Mouse (Mus musculus): ENCODE results near the gene Rpusd4. TPM values are rescaled to one million over a fixed set of nuclear protein-coding genes. Genes with fewer than 3 reads are reported as not detected.

The Rpusd4 gene
- total and polyA plus RNA-seq, 2 experiments from 2014 or later: 6.9 to 10.6 TPM

DNA sequence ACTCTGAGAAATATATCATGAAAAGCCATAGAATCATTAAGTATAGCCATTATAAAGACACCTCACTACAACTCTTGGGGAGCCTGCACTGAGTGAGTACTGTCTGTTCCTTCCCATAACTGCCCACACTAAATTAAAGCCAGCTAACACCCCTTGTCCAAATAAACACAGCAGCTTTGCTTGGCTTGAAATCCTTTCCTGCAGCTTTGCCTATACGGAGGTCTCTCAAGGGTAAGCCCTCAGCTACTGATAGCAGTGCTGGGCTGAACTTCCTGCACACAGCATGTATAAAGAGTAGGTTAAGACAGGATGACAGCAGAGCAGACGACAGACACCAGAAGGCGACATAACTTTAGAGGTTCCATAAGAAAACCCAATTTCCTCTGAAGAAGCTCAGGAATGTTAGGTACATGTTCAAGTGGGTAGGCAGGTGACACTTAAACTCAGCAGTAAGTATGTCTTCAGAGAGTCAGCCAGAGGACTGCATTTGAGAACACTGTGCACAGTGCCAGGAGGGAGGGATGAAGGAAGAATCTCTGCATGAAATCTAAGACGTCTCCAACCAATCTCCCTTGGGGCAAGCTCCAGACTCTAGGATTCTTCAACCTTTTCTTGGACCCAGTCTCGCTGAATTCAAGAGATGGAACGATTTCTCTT is 28.6 kb upstream of the Rpusd4 start:
- DNase-seq (ENCODE audit: low spot score) (no peak), ATAC-seq (ENCODE audit: low FRiP score) (no peak)
- no peak overlapping the region for H3K4me2 ChIP-seq (ENCODE audit: low read depth, low read length, poor library complexity, severe bottlenecking)
- H3K27ac ChIP-seq (ENCODE audit: low read depth, low read length): peak overlapping the region; percentile 20; the same call in 1 of the 2 replicates
- H3K36me3 ChIP-seq (ENCODE audit: insufficient read depth, low read length): peaks cover 10% of the 10 kb centered on the region
- no peak overlapping the region for H3K9ac ChIP-seq (replicated peaks; ENCODE audit: low read length, poor library complexity, severe bottlenecking)
- H3K4me3 ChIP-seq (ENCODE audit: low read depth, low read length): no peak overlapping the region
- WGBS: 85% methylated on average over 6 of the region's 6 CpGs
- no peaks in the 10 kb centered on the region for H3K27me3 ChIP-seq (ENCODE audit: insufficient read depth, low read length)
- no peak for TF ChIP-seq CTCF (IDR thresholded peaks at IDR 0.05)
- no peaks in the 10 kb centered on the region for H3K9me3 ChIP-seq (ENCODE audit: low read length)
- no peaks in the 10 kb centered on the region for H3K4me1 ChIP-seq (ENCODE audit: insufficient read depth, low read length)

DNA sequence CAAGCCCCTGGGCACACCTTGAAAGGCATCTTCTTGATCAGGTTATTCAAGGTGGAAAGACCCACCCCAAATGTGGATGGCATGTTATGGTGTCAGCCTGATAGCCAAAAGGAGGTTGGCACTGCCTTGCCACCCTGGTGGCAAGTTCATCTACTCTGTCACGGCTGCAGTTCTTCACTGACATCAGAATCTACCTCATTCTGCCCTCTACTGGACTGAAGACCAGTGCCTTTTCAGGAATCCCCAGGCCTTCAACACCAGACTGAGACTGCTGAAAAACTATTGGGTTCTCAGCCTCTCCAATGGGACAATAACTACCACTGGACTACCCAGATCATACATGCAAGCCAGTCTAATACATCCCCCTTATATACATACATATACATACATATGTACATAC is 27.9 kb upstream of the Rpusd4 start:
- Histone ChIP-seq H3K4me2 (ENCODE audit: low read depth, low read length, poor library complexity, severe bottlenecking) (no peak overlapping the region), H3K4me1 (ENCODE audit: insufficient read depth, low read length) (no peaks in the 10 kb centered on the region), H3K4me3 (ENCODE audit: low read depth, low read length) (no peak overlapping the region), H3K36me3 (ENCODE audit: insufficient read depth, low read length) (peaks cover 4% of the 10 kb centered on the region; the same call in 1 of the 2 replicates), H3K9me3 (ENCODE audit: low read length) (no peaks in the 10 kb centered on the region), H3K9ac (replicated peaks; ENCODE audit: low read length, poor library complexity, severe bottlenecking) (no peak overlapping the region), H3K27me3 (ENCODE audit: insufficient read depth, low read length) (no peaks in the 10 kb centered on the region), H3K27ac (ENCODE audit: low read depth, low read length) (no peak overlapping the region)
- ATAC-seq (ENCODE audit: low FRiP score) (no peak), DNase-seq (ENCODE audit: low spot score) (no peak)
- peak; percentile 32 for TF ChIP-seq CTCF (IDR thresholded peaks at IDR 0.05)
- 67% methylated on average over 1 of the region's 1 CpGs for WGBS

DNA sequence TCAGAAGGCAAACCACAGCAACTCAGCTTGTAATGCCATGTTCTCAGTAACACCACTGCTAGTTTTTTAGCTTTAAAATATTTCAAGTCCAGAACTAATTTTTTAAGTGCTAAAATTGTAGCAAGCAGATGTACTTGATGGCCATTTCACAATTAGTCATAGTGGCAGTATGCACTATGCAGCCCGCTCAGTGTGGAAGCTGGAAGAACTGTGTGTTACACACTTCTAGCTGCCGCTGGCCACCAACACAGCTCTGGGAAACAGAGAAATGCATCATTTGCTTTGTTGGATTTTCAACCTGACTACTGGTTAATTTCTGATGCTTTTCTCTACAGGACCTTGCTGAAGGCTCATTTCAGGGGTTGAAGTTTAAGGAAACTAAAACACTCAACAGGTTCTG is 20.3 kb upstream of the Rpusd4 start:
- Histone ChIP-seq H3K4me3 (ENCODE audit: low read depth, low read length) (no peak overlapping the region), H3K4me2 (ENCODE audit: low read depth, low read length, poor library complexity, severe bottlenecking) (no peak overlapping the region), H3K9me3 (ENCODE audit: low read length) (no peaks in the 10 kb centered on the region), H3K36me3 (ENCODE audit: insufficient read depth, low read length) (no peaks in the 10 kb centered on the region), H3K27ac (ENCODE audit: low read depth, low read length) (no peak overlapping the region), H3K4me1 (ENCODE audit: insufficient read depth, low read length) (no peaks in the 10 kb centered on the region), H3K9ac (replicated peaks; ENCODE audit: low read length, poor library complexity, severe bottlenecking) (no peak overlapping the region), H3K27me3 (ENCODE audit: insufficient read depth, low read length) (no peaks in the 10 kb centered on the region)
- no peak for DNase-seq (ENCODE audit: low spot score)
- no peak for TF ChIP-seq CTCF (IDR thresholded peaks at IDR 0.05)
- WGBS: 100% methylated on average over 2 of the region's 2 CpGs
- no peak for ATAC-seq (ENCODE audit: low FRiP score)

DNA sequence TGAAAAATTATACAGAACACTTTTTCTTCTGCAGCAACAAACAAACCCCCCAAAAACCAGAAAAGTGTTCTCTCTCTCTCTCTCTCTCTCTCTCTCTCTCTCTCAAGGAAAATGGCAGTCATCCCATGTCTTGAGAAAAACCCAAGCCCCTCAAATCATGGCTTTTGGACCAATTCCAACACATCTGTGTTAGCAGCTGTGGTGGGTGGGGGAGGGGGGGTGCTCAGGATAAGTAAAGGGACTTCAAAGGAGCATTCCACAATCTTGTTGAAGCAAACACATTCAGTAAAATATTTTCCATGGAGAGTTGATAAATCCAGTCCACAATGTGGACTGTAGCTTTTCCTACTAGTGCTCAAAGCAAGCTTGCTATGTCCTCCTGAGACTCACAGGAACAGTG is 18.2 kb upstream of the Rpusd4 start:
- H3K36me3 ChIP-seq (ENCODE audit: insufficient read depth, low read length): no peaks in the 10 kb centered on the region
- H3K9me3 ChIP-seq (ENCODE audit: low read length): no peaks in the 10 kb centered on the region
- no peaks in the 10 kb centered on the region for H3K27me3 ChIP-seq (ENCODE audit: insufficient read depth, low read length)
- ATAC-seq (ENCODE audit: low FRiP score): no peak
- H3K4me3 ChIP-seq (ENCODE audit: low read depth, low read length): no peak overlapping the region
- no peak overlapping the region for H3K27ac ChIP-seq (ENCODE audit: low read depth, low read length)
- peak; percentile 15 for DNase-seq (ENCODE audit: low spot score)
- no peak for TF ChIP-seq CTCF (IDR thresholded peaks at IDR 0.05)
- H3K4me2 ChIP-seq (ENCODE audit: low read depth, low read length, poor library complexity, severe bottlenecking): no peak overlapping the region
- no peaks in the 10 kb centered on the region for H3K4me1 ChIP-seq (ENCODE audit: insufficient read depth, low read length)
- H3K9ac ChIP-seq (replicated peaks; ENCODE audit: low read length, poor library complexity, severe bottlenecking): no peak overlapping the region

DNA sequence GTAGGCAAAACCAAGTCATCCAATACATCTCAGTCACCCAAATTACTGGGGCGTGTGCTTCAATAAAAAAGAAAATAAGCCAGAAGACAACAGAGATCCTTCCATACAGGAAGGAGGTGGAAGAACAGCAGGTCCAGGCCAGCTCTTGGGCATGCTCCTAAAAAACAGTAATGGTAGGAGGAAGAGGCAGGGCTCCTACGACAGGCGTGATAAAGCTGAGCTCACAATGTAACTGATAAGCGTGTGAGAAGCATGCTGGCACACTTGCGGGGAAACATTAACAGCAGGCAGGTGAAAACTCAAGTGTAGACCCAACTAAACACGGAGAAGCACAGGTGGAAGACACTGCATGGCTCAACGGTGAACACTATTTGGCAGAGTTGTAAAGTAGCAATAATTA is 10.3 kb upstream of the Rpusd4 start:
- Histone ChIP-seq H3K27me3 (ENCODE audit: insufficient read depth, low read length) (no peaks in the 10 kb centered on the region), H3K9me3 (ENCODE audit: low read length) (no peaks in the 10 kb centered on the region), H3K27ac (ENCODE audit: low read depth, low read length) (no peak overlapping the region), H3K36me3 (ENCODE audit: insufficient read depth, low read length) (no peaks in the 10 kb centered on the region), H3K4me3 (ENCODE audit: low read depth, low read length) (no peak overlapping the region), H3K4me2 (ENCODE audit: low read depth, low read length, poor library complexity, severe bottlenecking) (no peak overlapping the region), H3K9ac (replicated peaks; ENCODE audit: low read length, poor library complexity, severe bottlenecking) (no peak overlapping the region), H3K4me1 (ENCODE audit: insufficient read depth, low read length) (no peaks in the 10 kb centered on the region)
- DNase-seq (ENCODE audit: low spot score) (no peak), ATAC-seq (ENCODE audit: low FRiP score) (no peak)
- TF ChIP-seq CTCF (IDR thresholded peaks at IDR 0.05): no peak
- WGBS: 96% methylated on average over 7 of the region's 7 CpGs

DNA sequence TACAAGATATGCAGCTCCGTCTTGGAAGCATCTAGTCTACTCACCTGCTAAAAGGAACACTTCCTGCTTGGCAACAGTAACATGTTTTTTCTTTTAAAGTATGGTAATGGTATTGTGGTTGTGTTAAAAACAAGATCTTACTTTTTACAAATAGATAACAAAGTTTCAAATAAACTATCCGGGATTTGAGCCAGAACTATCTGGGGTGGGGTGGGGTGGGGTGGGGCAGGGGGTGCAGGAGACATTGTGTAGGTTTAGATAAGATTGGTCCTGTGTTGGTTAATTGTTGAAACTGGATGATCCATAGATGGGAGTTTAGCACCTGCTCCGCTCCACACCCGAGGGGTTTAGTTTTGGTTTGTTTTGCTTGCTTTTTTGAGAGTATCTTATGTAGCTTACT is 5.2 kb upstream of the Rpusd4 start:
- Histone ChIP-seq H3K4me1 (ENCODE audit: insufficient read depth, low read length) (peaks cover 5% of the 10 kb centered on the region; the same call in 1 of the 2 replicates), H3K9me3 (ENCODE audit: low read length) (no peaks in the 10 kb centered on the region), H3K36me3 (ENCODE audit: insufficient read depth, low read length) (no peaks in the 10 kb centered on the region), H3K4me3 (ENCODE audit: low read depth, low read length) (no peak overlapping the region), H3K9ac (replicated peaks; ENCODE audit: low read length, poor library complexity, severe bottlenecking) (no peak overlapping the region), H3K27ac (ENCODE audit: low read depth, low read length) (no peak overlapping the region), H3K4me2 (ENCODE audit: low read depth, low read length, poor library complexity, severe bottlenecking) (no peak overlapping the region), H3K27me3 (ENCODE audit: insufficient read depth, low read length) (no peaks in the 10 kb centered on the region)
- no peak for DNase-seq (ENCODE audit: low spot score)
- no peak for ATAC-seq (ENCODE audit: low FRiP score)
- no peak for TF ChIP-seq CTCF (IDR thresholded peaks at IDR 0.05)
- WGBS: 88% methylated on average over 4 of the region's 4 CpGs
